Mouse (Mus musculus) lung, embryonic 16.5 days (tissue): ENCODE results near the gene Mapkbp1. TPM values are rescaled to one million over a fixed set of nuclear protein-coding genes. Genes with fewer than 3 reads are reported as not detected.

Experiments used
- ATAC-seq: fragments of 200-750 bp; cut with Nextera tagmentation; 2 replicates; pipeline ENCODE4 v1.8.0; 2017; ENCODE audit warnings: low read depth, mild to moderate bottlenecking, moderate library complexity
- H3K27ac ChIP-seq: fragments of 300-500 bp; sonication (generic); 2 replicates; pipeline ENCODE4 v1.5.1; 2014; ENCODE audit warnings: mild to moderate bottlenecking, control low read depth, low read length
- H3K27me3 ChIP-seq: fragments of 300-500 bp; sonication (generic); 2 replicates; pipeline ENCODE4 v1.6.1; 2014; ENCODE audit warnings: low read depth, low read length, mixed read lengths; ENCODE audit not compliant: control insufficient read depth, insufficient read depth
- H3K36me3 ChIP-seq: fragments of 300-500 bp; sonication (generic); 2 replicates; pipeline ENCODE4 v1.6.1; 2014; ENCODE audit warnings: low read length; ENCODE audit not compliant: control insufficient read depth, insufficient read depth
- H3K4me1 ChIP-seq: fragments of 300-500 bp; sonication (generic); replicated peaks from 2 replicates; pipeline ENCODE4 v1.6.1; 2014; ENCODE audit warnings: low read length, mixed read lengths; ENCODE audit not compliant: control insufficient read depth, insufficient read depth
- H3K4me2 ChIP-seq: fragments of 300-500 bp; sonication (generic); 2 replicates; pipeline ENCODE4 v1.6.1; 2014; ENCODE audit warnings: low read depth, low read length, control low read depth
- H3K4me3 ChIP-seq: fragments of 300-500 bp; sonication (generic); 2 replicates; pipeline ENCODE4 v1.5.1; 2014; ENCODE audit warnings: mild to moderate bottlenecking, low read length, control low read depth
- H3K9ac ChIP-seq: fragments of 300-500 bp; sonication (generic); 2 replicates; pipeline ENCODE4 v1.6.1; 2014; ENCODE audit warnings: low read length, control low read depth
- H3K9me3 ChIP-seq: fragments of 300-500 bp; sonication (generic); 2 replicates; pipeline ENCODE4 v1.6.1; 2016; ENCODE audit warnings: low read length; ENCODE audit not compliant: control insufficient read depth
- WGBS: fragments of 180-500 bp; shearing (Covaris S2); extraction: QIAGEN DNeasy Blood & Tissue Kit; methylation state at CpG from one replicate; pipeline ENCODE4 v1.1.7; 2014; 5-methylcytosine and 5-hydroxymethylcytosine counted together
- microRNA-seq: library from miRNA; unstranded; fragments of <30 nt; microRNA quantifications from one replicate; pipeline ENCODE4, GENCODE M21; 2016
- polyA plus RNA-seq: library from polyadenylated mRNA; unstranded; fragments of >200 nt; fragmentation: Nextera tagmentation; extraction: Ambion mirVana; gene quantifications from 2 replicates; pipeline ENCODE4 v1.2.1, GENCODE M21; 2015

Gene Mapkbp1
- polyA plus RNA-seq, 1 experiment from 2014 or later, result 3.5 TPM

DNA sequence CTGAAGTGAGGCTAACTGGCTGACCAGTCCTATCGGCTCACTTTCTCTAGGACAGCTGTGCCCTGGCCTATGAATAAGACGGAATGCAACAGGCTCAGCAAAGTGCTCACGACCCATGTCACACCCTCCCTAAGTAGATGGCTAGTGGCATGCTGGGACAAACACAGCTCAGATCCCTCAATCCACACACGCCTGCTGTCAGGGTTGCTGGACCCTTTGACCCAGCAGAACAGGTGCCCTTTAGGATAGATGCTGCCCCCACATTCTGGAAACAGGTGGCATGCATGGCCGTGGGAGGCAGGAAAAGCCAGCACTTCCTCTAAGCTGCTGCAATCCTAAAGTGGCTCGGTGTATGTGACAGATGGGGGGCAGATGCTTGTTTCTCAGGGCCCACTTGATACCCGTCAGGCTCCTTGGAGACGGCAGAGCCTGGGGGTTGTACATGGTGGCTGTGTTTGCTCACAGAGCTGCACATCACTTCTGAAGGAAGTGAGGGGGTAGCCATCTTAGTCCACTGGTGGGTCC lies 97.0 kb downstream of the Mapkbp1 start:
- no peaks in the 10 kb centered on the region for H3K4me1 ChIP-seq
- no peaks in the 10 kb centered on the region for H3K27me3 ChIP-seq
- H3K4me2 ChIP-seq, result no peak overlapping the region
- no peak for ATAC-seq
- WGBS, result 54% methylated on average over 8 of the region's 8 CpGs
- H3K27ac ChIP-seq, result no peak overlapping the region
- no peak overlapping the region for H3K4me3 ChIP-seq
- no peak overlapping the region for H3K9ac ChIP-seq
- H3K9me3 ChIP-seq, result no peaks in the 10 kb centered on the region
- no peaks in the 10 kb centered on the region for H3K36me3 ChIP-seq

DNA sequence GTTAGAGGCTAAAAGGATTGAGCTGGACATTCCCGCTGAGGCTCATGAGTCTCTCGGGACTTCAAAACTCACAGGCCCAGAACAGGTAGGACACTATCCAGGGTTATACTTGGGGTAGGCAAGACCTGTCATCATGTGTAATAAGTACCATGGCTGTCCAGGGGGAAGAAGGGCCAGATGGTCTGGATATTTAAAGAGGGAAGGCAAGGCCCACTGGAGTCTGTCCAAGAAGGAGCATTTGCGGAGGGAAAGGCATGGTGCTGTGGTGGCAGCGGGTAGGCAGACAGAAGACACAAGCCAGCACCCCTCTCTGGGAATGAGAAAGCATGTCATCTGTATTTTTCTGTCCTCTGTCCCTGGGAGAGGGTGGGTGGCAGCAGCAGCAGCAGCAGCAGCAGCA lies 101.6 kb downstream of the Mapkbp1 start:
- Histone ChIP-seq H3K9me3 (no peaks in the 10 kb centered on the region), H3K36me3 (no peaks in the 10 kb centered on the region), H3K4me3 (no peak overlapping the region), H3K9ac (no peak overlapping the region), H3K27ac (no peak overlapping the region), H3K4me1 (peaks cover 3% of the 10 kb centered on the region), H3K27me3 (peaks cover 14% of the 10 kb centered on the region), H3K4me2 (no peak overlapping the region)
- ATAC-seq, result no peak
- 88% methylated on average over 4 of the region's 4 CpGs for WGBS

DNA sequence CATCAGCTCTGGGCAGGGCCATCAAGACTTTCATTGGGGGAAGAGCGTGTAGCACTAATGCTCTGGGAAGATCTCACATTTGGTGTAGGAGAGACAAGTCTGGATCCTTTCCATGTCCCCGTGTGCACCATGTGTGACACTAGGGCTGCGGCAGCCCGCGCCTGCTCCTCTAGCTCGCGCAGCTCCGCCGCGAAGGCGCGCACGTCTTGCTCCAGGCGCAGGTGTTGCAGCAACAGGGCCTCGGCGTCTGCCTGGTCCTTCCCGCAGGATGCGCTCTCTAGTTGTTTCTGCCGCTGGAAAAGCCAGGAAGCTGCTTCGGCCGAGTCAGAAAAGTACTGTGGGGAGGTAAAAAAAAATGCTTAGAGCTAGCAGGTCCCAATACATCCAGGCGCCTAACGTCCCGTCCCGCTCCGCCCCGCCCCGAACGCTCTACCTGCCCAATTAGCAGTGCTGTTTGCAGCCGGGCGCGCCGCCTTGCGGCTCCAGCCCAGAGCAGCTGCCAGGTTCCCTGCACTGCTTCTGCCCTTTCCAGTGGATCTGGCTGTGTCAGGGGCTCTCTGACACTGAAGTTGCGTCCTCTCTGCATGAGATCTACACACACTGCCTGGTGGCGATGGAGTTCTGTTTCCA lies 103.7 kb downstream of the Mapkbp1 start:
- Histone ChIP-seq H3K4me3 (peak overlapping the region; percentile 41), H3K9me3 (no peaks in the 10 kb centered on the region), H3K4me1 (peaks cover 3% of the 10 kb centered on the region), H3K9ac (peak overlapping the region; percentile 39), H3K27ac (no peak overlapping the region), H3K36me3 (no peaks in the 10 kb centered on the region), H3K4me2 (peak overlapping the region; percentile 56), H3K27me3 (peaks cover 14% of the 10 kb centered on the region)
- ATAC-seq, result peak; percentile 86
- 2% methylated on average over 36 of the region's 36 CpGs for WGBS

Small RNA genes lying within 50 kb of the gene (microRNA-seq; reads per million reads assigned to microRNA genes)
- gene Mir7665, result not detected

Other genes starting within 250 kb of the Mapkbp1 start
- 3.0 and 3.6 TPM in 2 replicates for gene Itpka, start 230.4 kb upstream of the Mapkbp1 start, polyA plus RNA-seq
- 1.3 and 1.5 TPM in 2 replicates for gene Ltk, start 212.3 kb upstream of the Mapkbp1 start, polyA plus RNA-seq
- 28.2 and 31.3 TPM in 2 replicates for gene Rpap1, start 185.2 kb upstream of the Mapkbp1 start, polyA plus RNA-seq
- gene Tyro3, start 175.0 kb upstream of the Mapkbp1 start, polyA plus RNA-seq, result 17.0 and 20.1 TPM in 2 replicates
- 21.9 and 25.4 TPM in 2 replicates for gene Mga, start 75.5 kb upstream of the Mapkbp1 start, polyA plus RNA-seq
- 21.2 and 22.9 TPM in 2 replicates for gene Jmjd7, start 54.8 kb downstream of the Mapkbp1 start, polyA plus RNA-seq
- 2.3 and 4.3 TPM in 2 replicates for gene Gm28042, start 54.8 kb downstream of the Mapkbp1 start, polyA plus RNA-seq
- 1.1 and 1.4 TPM in 2 replicates for gene Pla2g4b, start 60.7 kb downstream of the Mapkbp1 start, polyA plus RNA-seq
- 92.8 and 94.7 TPM in 2 replicates for gene Ehd4, start 181.9 kb downstream of the Mapkbp1 start, polyA plus RNA-seq